Mouse (Mus musculus) heart, adult 2 months (tissue): ENCODE data around the gene Ltbp4.
A peak's percentile ranks its signal among the peaks of the same experiment; 100 is the strongest.

Source experiments
- CTCF ChIP-seq: fragments of 200-600 bp; IDR thresholded peaks from 2 replicates; pipeline ENCODE4 v1.8.1; 2022; ENCODE audit warnings: antibody characterized with exemption, mild to moderate bottlenecking, moderate library complexity
- EP300 ChIP-seq: fragments of 200-500 bp; IDR thresholded peaks from 2 replicates; pipeline ENCODE4 v1.6.1; 2011; ENCODE audit warnings: low read depth, low read length, control low read depth; ENCODE audit not compliant: insufficient read depth
- POLR2A ChIP-seq: fragments of 200-500 bp; IDR thresholded peaks from 2 replicates; pipeline ENCODE4 v1.6.1; 2011; ENCODE audit warnings: mild to moderate bottlenecking, low read depth, low read length, control low read depth; ENCODE audit not compliant: insufficient read depth

DNA sequence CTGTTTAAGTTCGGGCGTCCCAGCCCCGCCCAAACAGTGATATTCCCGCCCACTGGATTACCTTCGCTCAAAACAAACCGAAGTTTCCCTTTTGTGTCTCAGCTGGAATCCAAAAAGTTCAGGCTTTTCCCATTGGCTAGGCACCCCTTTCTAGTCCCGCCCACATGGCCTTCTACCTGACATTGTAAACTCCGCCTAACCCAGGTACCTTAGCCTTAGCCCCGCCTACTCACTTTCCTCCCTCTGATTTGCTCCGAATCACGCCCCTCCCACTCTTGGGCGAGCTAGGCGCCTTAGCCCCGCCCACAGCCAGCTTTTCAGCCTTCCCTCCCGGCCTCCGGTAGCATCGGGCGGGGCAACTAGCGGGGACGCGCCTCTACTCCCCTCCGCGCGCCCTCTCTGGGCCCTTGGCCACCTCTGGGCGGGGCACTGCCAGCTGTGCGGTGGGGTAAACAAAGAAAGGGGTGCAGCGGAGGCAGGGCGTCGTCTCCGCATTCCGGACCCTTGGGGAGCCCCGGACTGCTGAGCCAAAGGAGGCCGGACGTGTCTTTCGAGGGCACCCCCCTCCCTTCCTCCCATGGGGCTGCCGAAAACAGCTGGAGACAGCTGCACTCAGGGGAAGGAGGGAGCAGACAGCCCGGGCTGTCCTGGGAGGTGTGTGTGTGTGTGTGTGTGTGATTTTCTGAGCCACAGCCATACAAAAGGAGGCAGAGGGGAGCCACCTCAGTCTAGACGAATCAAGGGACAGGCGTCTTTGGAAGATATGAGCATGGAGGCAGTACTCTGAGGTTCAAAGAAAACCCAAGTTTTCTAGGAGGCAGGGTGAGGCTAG lies 6.6 kb downstream of the Ltbp4 start:
- TF ChIP-seq CTCF = no peak
- peak; percentile 98 for TF ChIP-seq EP300
- peak; percentile 67 for TF ChIP-seq POLR2A
